14 mouse cellular contexts compared by ENCODE assay signal in genomic region chr16:92708718-92709117, GRCm38 (mm10).
DNase-seq lines count a peak whose midpoint lies in the region; ATAC-seq and TF ChIP-seq lines count a peak whose summit lies in the region.
"Had no signal": no experiment of that assay in that cellular context is flagged by ENCODE, and none has a peak within 500 bp of the region (broad histone marks: within the 10 kb centered on the region; RNA-seq: fewer than 3 reads in every experiment).

No protein-coding gene starts in this region.

- peaks cover 2 to 23% of the 10 kb centered on the region in 2 experiments for H3K4me1 ChIP-seq in CH12.LX (ENCODE audit: control insufficient read depth in 1 of 2, insufficient read depth in 2 of 2)
- H3K4me1 ChIP-seq in liver, embryonic 16.5 days (ENCODE audit: control insufficient read depth, low read depth, low read length) = peaks cover 43% of the 10 kb centered on the region
- H3K4me1 ChIP-seq in kidney, adult 2 months (ENCODE audit: control insufficient read depth, insufficient read depth, low read length) = no peaks in the 10 kb centered on the region

- peak; percentile 1 for DNase-seq in gastrocnemius, postnatal 14 days
- no peak for DNase-seq in gastrocnemius, postnatal 25 days
- DNase-seq in CH12.LX (ENCODE audit: extremely low read depth) = no peak
- peak; percentile 25 for DNase-seq in T-cell, adult 2 months (ENCODE audit: low spot score)
- no peak for DNase-seq in embryo, embryonic 9.5 days (ENCODE audit: extremely low spot score)
- DNase-seq in kidney, adult 2 months = no peak
- no peak for DNase-seq in heart, postnatal 4 days
- DNase-seq: cerebellum, postnatal 25 days; kidney, adult 9 months; layer of hippocampus, postnatal 36 days; lung, postnatal 4 days had no signal

- peak; percentile 18 for TF ChIP-seq RAD21 in CH12.LX (IDR thresholded peaks at IDR 0.05; ENCODE audit: low read depth, low read length)

- peaks cover 0 to 30% of the 10 kb centered on the region in 2 experiments for H3K36me3 ChIP-seq in CH12.LX (replicated peaks in 1 of 2; ENCODE audit: control insufficient read depth in 1 of 2, insufficient read depth in 1 of 2, low read length in 1 of 2)
- no peaks in the 10 kb centered on the region for H3K36me3 ChIP-seq in liver, embryonic 16.5 days (ENCODE audit: control insufficient read depth, insufficient read depth)
- no peaks in the 10 kb centered on the region for H3K36me3 ChIP-seq in kidney, adult 2 months (ENCODE audit: control insufficient read depth, insufficient read depth, low read length)
- H3K36me3 ChIP-seq: limb, embryonic 13.5 days had no signal

- no peak overlapping the region for H3K4me2 ChIP-seq in CH12.LX (ENCODE audit: insufficient read depth, low read depth, poor library complexity, severe bottlenecking)
- H3K4me2 ChIP-seq in liver, embryonic 16.5 days (ENCODE audit: low read depth, low read length) = no peak overlapping the region
- H3K4me2 ChIP-seq: limb, embryonic 13.5 days had no signal

- H3K4me3 ChIP-seq in CH12.LX (replicated peaks in 1 of 3; ENCODE audit: low read depth in 2 of 3, low read length in 2 of 3, poor library complexity in 1 of 3) = no peak overlapping the region
- no peak overlapping the region for H3K4me3 ChIP-seq in liver, embryonic 16.5 days (ENCODE audit: low read depth, low read length)
- H3K4me3 ChIP-seq in kidney, adult 2 months (ENCODE audit: insufficient read depth, low read depth, low read length) = no peak overlapping the region
- H3K4me3 ChIP-seq: limb, embryonic 13.5 days; myocyte had no signal

- TF ChIP-seq CTCF in CH12.LX (conservative IDR thresholded peaks at IDR 0.05 in 1 of 2, IDR thresholded peaks at IDR 0.05 in 1 of 2; ENCODE audit: low read depth in 2 of 2, low read length in 2 of 2) = peak; percentile 7 to 37; a peak in 2 of 4 replicates
- no peak for TF ChIP-seq CTCF in kidney, adult 2 months (conservative IDR thresholded peaks at IDR 0.05; ENCODE audit: insufficient read depth, insufficient read length, low read depth, low read length)

- H3K79me2 ChIP-seq in CH12.LX (replicated peaks; ENCODE audit: control insufficient read depth, extremely low read depth, insufficient read depth, poor library complexity, severe bottlenecking) = no peaks in the 10 kb centered on the region

- dilution Hi-C loops in CH12.LX (cut with MboI; ENCODE audit: extremely low pct_ligation_motif_present, extremely low pct_unique_long_range_greater_than_20kb, low sequenced_read_pairs) = no loop called here

- TF ChIP-seq EP300 in CH12.LX (IDR thresholded peaks at IDR 0.05; ENCODE audit: low read length) = no peak

- peak; percentile 42 for ATAC-seq in liver, embryonic 16.5 days (ENCODE audit: low read depth)

- no peak overlapping the region for H3K9ac ChIP-seq in CH12.LX (ENCODE audit: insufficient read depth, low read depth)
- H3K9ac ChIP-seq in liver, embryonic 16.5 days (ENCODE audit: low read depth, low read length) = no peak overlapping the region
- H3K9ac ChIP-seq: limb, embryonic 13.5 days had no signal

- TF ChIP-seq POLR2A in CH12.LX (IDR thresholded peaks at IDR 0.05; ENCODE audit: low read depth, low read length) = no peak
- TF ChIP-seq POLR2A in kidney, adult 2 months (IDR thresholded peaks at IDR 0.05; ENCODE audit: low read depth, low read length) = no peak

- H3K9me3 ChIP-seq in CH12.LX (replicated peaks; ENCODE audit: low read length) = no peaks in the 10 kb centered on the region
- H3K9me3 ChIP-seq in liver, embryonic 16.5 days (replicated peaks; ENCODE audit: control insufficient read depth, low read length) = no peaks in the 10 kb centered on the region
- H3K9me3 ChIP-seq: limb, embryonic 13.5 days had no signal

- in situ Hi-C loops in CH12.LX (cut with MboI; ENCODE audit: low pct_ligation_motif_present, low pct_unique_long_range_greater_than_20kb, low sequenced_read_pairs) = no loop called here

- intact Hi-C loops in gastrocnemius, postnatal 14 days (cut with DNase I; ENCODE audit: low total_unique reads) = no loop called here

- WGBS in liver, embryonic 16.5 days (ENCODE audit: insufficient replicate concordance) = 43% methylated on average over 4 of the region's 4 CpGs
- 76% methylated on average over 4 of the region's 4 CpGs for WGBS in kidney, adult 2 months

- no peaks in the 10 kb centered on the region for H3K27me3 ChIP-seq in CH12.LX (replicated peaks)
- no peaks in the 10 kb centered on the region for H3K27me3 ChIP-seq in liver, embryonic 16.5 days (ENCODE audit: control insufficient read depth, insufficient read depth, low read depth, low read length)
- no peaks in the 10 kb centered on the region for H3K27me3 ChIP-seq in kidney, adult 2 months (replicated peaks; ENCODE audit: control insufficient read depth, insufficient read depth, low read length)

- H3K27ac ChIP-seq in CH12.LX (ENCODE audit: insufficient read depth, low read depth) = no peak overlapping the region
- H3K27ac ChIP-seq in liver, embryonic 16.5 days (ENCODE audit: low read length) = no peak overlapping the region
- H3K27ac ChIP-seq in kidney, adult 2 months (ENCODE audit: insufficient read depth, low read depth, low read length) = no peak overlapping the region
- H3K27ac ChIP-seq: limb, embryonic 13.5 days had no signal

TF ChIP-seq in CH12.LX, 34 proteins besides CTCF, POLR2A, EP300 and RAD21:
- no peak for TF ChIP-seq ZC3H11A (IDR thresholded peaks at IDR 0.05; ENCODE audit: low read depth, low read length)
- peak; percentile 29 for TF ChIP-seq SMC3 (IDR thresholded peaks at IDR 0.05; ENCODE audit: low read depth, low read length)
TF ChIP-seq in CH12.LX: peak in this region for 1.

Comparison
In these comparisons a context has a peak if more than half of its experiments do, and no peak if none do; other contexts are left out.
1. DNase-seq: peak in gastrocnemius, postnatal 14 days (single experiment) and T-cell, adult 2 months (single experiment); none in gastrocnemius, postnatal 25 days (single experiment), CH12.LX (single experiment), embryo, embryonic 9.5 days (single experiment), kidney, adult 2 months (single experiment) and heart, postnatal 4 days (single experiment).